Mouse (Mus musculus) cerebellum, adult 2 months (tissue): ENCODE results near the gene Ilvbl.

Source experiments
- CTCF ChIP-seq: fragments of 200-500 bp; IDR thresholded peaks from 2 replicates; pipeline ENCODE4 v1.5.1; 2011; ENCODE audit warnings: low read depth, mild to moderate bottlenecking, control low read depth, low read length, moderate library complexity, borderline replicate concordance; ENCODE audit not compliant: insufficient read depth
- POLR2A ChIP-seq: fragments of 200-500 bp; IDR thresholded peaks from 2 replicates; pipeline ENCODE4 v1.6.1; 2011; ENCODE audit warnings: low read length, control low read depth, borderline replicate concordance; ENCODE audit not compliant: insufficient read depth

- peak; percentile 62; the same call in 1 of the 2 replicates for TF ChIP-seq CTCF
- TF ChIP-seq POLR2A: no peak
Observed at GRCm38 (mm10) chr10:78605080-78605479, 30.9 kb downstream of the Ilvbl start.
